Mouse (Mus musculus) kidney, adult 18-20 months (tissue): ENCODE measurements around the gene Prkn.
A peak's percentile ranks its signal among the peaks of the same experiment; 100 is the strongest.

Experiments used
- DNase-seq: peaks from one replicate; pipeline ENCODE4 v3.0.0; 2021

The Prkn gene

GRCm38 (mm10) chr17:10840148-10840707 is at the start of gene Prkn, which contains the start of gene Pacrg:
Gene Prkn, plus strand, starts transcription at chr17:10840384.
Gene Pacrg, minus strand, starts transcription at chr17:10840311.
- peak; percentile 97 for DNase-seq

- no peak for DNase-seq
Measured at GRCm38 (mm10) chr17:10791661-10792060, 48.5 kb upstream of the Prkn start.

GRCm38 (mm10) chr17:10806692-10807091 is 33.5 kb upstream of the Prkn start:
- no peak for DNase-seq

- no peak for DNase-seq
Measured at GRCm38 (mm10) chr17:10807261-10807998, 32.8 kb upstream of the Prkn start.

- no peak for DNase-seq
Measured at GRCm38 (mm10) chr17:10808571-10808970, 31.6 kb upstream of the Prkn start.

GRCm38 (mm10) chr17:10818971-10819370 is 21.2 kb upstream of the Prkn start:
- DNase-seq: no peak

GRCm38 (mm10) chr17:10840731-10841201 is 582 bp downstream of the Prkn start:
- peak; percentile 70 for DNase-seq

GRCm38 (mm10) chr17:10854207-10854606 is 14.0 kb downstream of the Prkn start:
- no peak for DNase-seq

- DNase-seq: no peak
Measured at GRCm38 (mm10) chr17:10874208-10875187, 34.3 kb downstream of the Prkn start.

GRCm38 (mm10) chr17:10878986-10879385 is 38.8 kb downstream of the Prkn start:
- DNase-seq: no peak

- DNase-seq: no peak
Measured at GRCm38 (mm10) chr17:10882260-10882659, 42.1 kb downstream of the Prkn start.

- no peak for DNase-seq
Measured at GRCm38 (mm10) chr17:10887924-10888323, 47.7 kb downstream of the Prkn start.

- DNase-seq: no peak
Measured at GRCm38 (mm10) chr17:10901686-10902228, 61.6 kb downstream of the Prkn start.

GRCm38 (mm10) chr17:10936698-10937097 is 96.5 kb downstream of the Prkn start:
- no peak for DNase-seq

- no peak for DNase-seq
Measured at GRCm38 (mm10) chr17:10937844-10938243, 97.7 kb downstream of the Prkn start.

- no peak for DNase-seq
Measured at GRCm38 (mm10) chr17:10938755-10939154, 98.6 kb downstream of the Prkn start.

GRCm38 (mm10) chr17:10946552-10946951 is 106.4 kb downstream of the Prkn start:
- no peak for DNase-seq

GRCm38 (mm10) chr17:10947614-10948013 is 107.4 kb downstream of the Prkn start:
- no peak for DNase-seq

- no peak for DNase-seq
Measured at GRCm38 (mm10) chr17:10959066-10959864, 119.1 kb downstream of the Prkn start.

- no peak for DNase-seq
Measured at GRCm38 (mm10) chr17:10962151-10962550, 122.0 kb downstream of the Prkn start.

GRCm38 (mm10) chr17:10982136-10982535 is 142.0 kb downstream of the Prkn start:
- no peak for DNase-seq

- DNase-seq: no peak
Measured at GRCm38 (mm10) chr17:10987040-10987439, 146.9 kb downstream of the Prkn start.
